Mouse (Mus musculus): ENCODE results near the gene Scyl1.

DNA sequence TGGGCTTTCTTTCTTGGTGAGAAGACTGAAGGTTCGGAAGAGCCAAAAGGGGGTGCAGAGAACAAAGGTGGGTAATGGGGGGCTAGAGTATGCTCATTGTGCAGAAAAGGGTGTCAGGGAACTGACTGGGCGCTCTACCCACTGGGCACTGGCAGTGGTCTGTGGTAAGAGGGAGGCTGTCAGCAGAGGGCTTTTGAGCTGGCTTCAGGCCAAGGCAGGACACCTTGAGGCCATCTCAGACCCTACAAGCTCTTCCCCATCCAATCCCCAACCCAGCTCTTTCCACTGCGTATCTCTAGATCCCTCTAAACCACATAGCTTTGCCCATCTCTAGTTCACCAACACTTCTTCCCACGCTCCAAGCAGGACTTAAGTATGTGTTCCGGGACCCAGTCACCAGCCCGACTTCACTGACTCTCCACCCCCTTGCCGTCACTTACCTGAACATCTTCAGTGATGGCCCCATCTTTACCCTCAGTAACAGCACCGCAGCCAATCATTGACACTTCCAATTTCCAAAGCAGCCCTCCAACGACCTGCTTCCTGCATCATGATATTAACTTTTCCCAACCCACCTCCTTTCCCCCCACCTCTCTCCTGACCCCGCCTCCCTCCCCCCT lies 13.8 kb upstream of the Scyl1 start:
- no peak for TF ChIP-seq POLR2A (IDR thresholded peaks at IDR 0.05; ENCODE audit: extremely low read depth, insufficient read depth, low read length)
- no peak for TF ChIP-seq CTCF (IDR thresholded peaks at IDR 0.05; ENCODE audit: extremely low read depth, insufficient read depth, low read length)

Data from cortical plate, adult 2 months (tissue).